Mouse (Mus musculus): ENCODE results near the gene Arhgap30. TPM values are rescaled to one million over a fixed set of nuclear protein-coding genes. Genes with fewer than 3 reads are reported as not detected.

Gene Arhgap30
- polyA plus RNA-seq, 1 experiment from 2014 or later = 1.4 TPM

DNA sequence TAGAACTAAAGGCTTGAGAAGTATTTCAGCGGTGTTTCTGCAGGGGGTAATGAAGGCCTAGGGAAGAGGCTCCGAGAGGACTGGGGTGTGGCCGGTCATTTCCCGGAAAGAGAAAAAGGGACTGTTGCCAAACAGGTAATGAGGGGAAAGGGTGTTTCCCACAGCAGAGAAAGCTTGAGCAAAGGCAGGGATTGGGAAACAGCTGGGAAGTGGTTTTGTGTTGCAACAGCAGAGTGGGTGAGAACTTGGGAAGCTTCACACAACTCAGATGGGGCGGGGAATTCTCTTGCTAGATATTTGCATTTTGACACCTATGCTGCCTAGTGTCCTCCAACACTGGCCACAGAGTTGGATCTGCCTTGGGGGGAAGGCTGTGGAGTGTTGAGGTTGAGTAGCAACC is 64.2 kb downstream of the Arhgap30 start:
- 88% methylated on average over 5 of the region's 5 CpGs for WGBS
- H3K9me3 ChIP-seq = no peaks in the 10 kb centered on the region
- no peak overlapping the region for H3K4me2 ChIP-seq (replicated peaks)
- H3K9ac ChIP-seq (replicated peaks) = no peak overlapping the region
- no peaks in the 10 kb centered on the region for H3K27me3 ChIP-seq
- no peak overlapping the region for H3K4me3 ChIP-seq
- no peaks in the 10 kb centered on the region for H3K36me3 ChIP-seq
- no peak overlapping the region for H3K27ac ChIP-seq (replicated peaks)
- H3K4me1 ChIP-seq = no peaks in the 10 kb centered on the region
- ATAC-seq (ENCODE audit: low FRiP score, low read depth) = no peak

DNA sequence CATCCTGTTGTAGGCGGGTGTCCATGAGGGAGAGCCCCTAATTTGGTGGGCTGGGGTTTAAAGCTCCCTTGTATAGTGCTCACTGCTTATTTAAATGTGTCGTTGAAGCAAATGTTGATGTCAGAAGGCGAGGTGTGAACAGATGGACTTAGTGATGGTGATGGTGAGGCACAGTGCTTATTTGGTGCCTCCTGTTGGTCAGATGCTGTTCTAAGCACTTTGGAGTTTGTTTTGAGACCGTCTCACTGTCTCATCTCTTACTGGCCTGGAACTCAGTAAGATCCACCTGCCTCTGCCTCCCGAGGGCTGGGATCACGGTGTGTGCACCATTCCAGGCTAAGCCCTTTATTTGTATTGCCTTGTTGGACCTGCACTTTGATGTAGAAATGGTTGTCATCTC is 66.2 kb downstream of the Arhgap30 start:
- 84% methylated on average over 6 of the region's 6 CpGs for WGBS
- peaks cover 4% of the 10 kb centered on the region for H3K4me1 ChIP-seq
- no peak overlapping the region for H3K9ac ChIP-seq (replicated peaks)
- H3K27ac ChIP-seq (replicated peaks) = no peak overlapping the region
- H3K27me3 ChIP-seq = no peaks in the 10 kb centered on the region
- no peak overlapping the region for H3K4me2 ChIP-seq (replicated peaks)
- H3K4me3 ChIP-seq = no peak overlapping the region
- H3K9me3 ChIP-seq = no peaks in the 10 kb centered on the region
- no peak for ATAC-seq (ENCODE audit: low FRiP score, low read depth)
- H3K36me3 ChIP-seq = no peaks in the 10 kb centered on the region

DNA sequence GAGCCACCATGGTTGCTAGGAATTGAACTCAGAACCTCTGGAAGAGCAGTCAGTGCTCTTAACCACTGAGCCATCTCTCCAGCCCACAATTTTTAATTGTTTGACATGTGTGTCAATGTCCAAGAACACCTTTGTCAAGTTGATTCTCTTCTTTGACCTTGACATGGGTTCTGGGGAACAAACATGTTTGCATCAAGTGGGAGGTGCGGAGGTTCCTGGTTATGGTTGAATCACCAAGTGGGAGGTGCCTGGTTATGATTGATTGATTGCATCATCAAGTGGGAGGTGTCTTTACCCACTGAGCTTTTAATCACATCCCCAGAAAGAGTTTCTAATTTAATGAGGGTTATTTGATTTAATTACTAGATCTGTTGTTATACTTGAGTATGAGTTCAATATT is 68.8 kb downstream of the Arhgap30 start:
- Histone ChIP-seq H3K4me2 (replicated peaks) (no peak overlapping the region), H3K9ac (replicated peaks) (no peak overlapping the region), H3K9me3 (no peaks in the 10 kb centered on the region), H3K36me3 (no peaks in the 10 kb centered on the region), H3K27ac (replicated peaks) (no peak overlapping the region), H3K27me3 (no peaks in the 10 kb centered on the region), H3K4me3 (no peak overlapping the region), H3K4me1 (peaks cover 12% of the 10 kb centered on the region)
- no peak for ATAC-seq (ENCODE audit: low FRiP score, low read depth)
- WGBS = 100% methylated on average over 1 of the region's 1 CpGs

DNA sequence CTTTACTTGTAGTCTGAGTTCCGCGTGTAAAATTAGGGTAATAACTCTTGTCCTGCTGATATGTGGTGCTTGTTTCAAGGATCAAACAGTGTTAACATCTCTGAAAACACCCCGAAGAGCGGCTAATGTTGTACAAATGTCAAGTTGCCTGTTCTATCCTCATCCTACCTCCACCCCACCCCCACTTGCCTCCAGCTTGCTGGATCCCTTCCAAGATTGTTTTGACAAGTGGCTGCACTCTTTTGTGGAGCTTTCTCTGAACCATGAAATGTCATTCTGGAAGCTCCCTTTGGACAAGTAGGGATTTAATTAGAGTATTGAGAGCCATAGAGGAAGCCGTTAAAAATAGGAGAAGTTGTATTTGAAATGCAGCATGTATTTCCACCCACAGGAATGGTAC is 71.0 kb downstream of the Arhgap30 start:
- WGBS = 57% methylated on average over 5 of the region's 5 CpGs
- H3K4me3 ChIP-seq = no peak overlapping the region
- no peak overlapping the region for H3K4me2 ChIP-seq (replicated peaks)
- H3K4me1 ChIP-seq = peaks cover 12% of the 10 kb centered on the region
- H3K36me3 ChIP-seq = no peaks in the 10 kb centered on the region
- H3K27me3 ChIP-seq = no peaks in the 10 kb centered on the region
- no peak overlapping the region for H3K9ac ChIP-seq (replicated peaks)
- no peak overlapping the region for H3K27ac ChIP-seq (replicated peaks)
- no peak for ATAC-seq (ENCODE audit: low FRiP score, low read depth)
- no peaks in the 10 kb centered on the region for H3K9me3 ChIP-seq

Other genes with a start within 250 kb of the Arhgap30 start
- gene Sdhc, start 238.4 kb upstream of the Arhgap30 start, polyA plus RNA-seq (2016; fragmentation: Nextera tagmentation; extraction: Ambion mirVana) = 225 and 229 TPM in 2 replicates
- gene Mpz, start 238.2 kb upstream of the Arhgap30 start, polyA plus RNA-seq (2016; fragmentation: Nextera tagmentation; extraction: Ambion mirVana) = 0.33 and 0.94 TPM in 2 replicates
- gene Pcp4l1, start 192.7 kb upstream of the Arhgap30 start, polyA plus RNA-seq (2016; fragmentation: Nextera tagmentation; extraction: Ambion mirVana) = 20.4 and 20.8 TPM in 2 replicates
- 0.11 and 0.47 TPM in 2 replicates for gene Nr1i3, start 175.0 kb upstream of the Arhgap30 start, polyA plus RNA-seq (2016; fragmentation: Nextera tagmentation; extraction: Ambion mirVana)
- gene Tomm40l, start 166.4 kb upstream of the Arhgap30 start, polyA plus RNA-seq (2016; fragmentation: Nextera tagmentation; extraction: Ambion mirVana) = 28.5 and 33.4 TPM in 2 replicates
- gene Apoa2, start 163.9 kb upstream of the Arhgap30 start, polyA plus RNA-seq (2016; fragmentation: Nextera tagmentation; extraction: Ambion mirVana) = 2.9 and 6.6 TPM in 2 replicates
- gene Fcer1g, start 154.6 kb upstream of the Arhgap30 start, polyA plus RNA-seq (2016; fragmentation: Nextera tagmentation; extraction: Ambion mirVana) = 22.3 and 28.4 TPM in 2 replicates
- 8.2 and 9.2 TPM in 2 replicates for gene Adamts4, start 138.5 kb upstream of the Arhgap30 start, polyA plus RNA-seq (2016; fragmentation: Nextera tagmentation; extraction: Ambion mirVana)
- gene Ndufs2, start 137.6 kb upstream of the Arhgap30 start, polyA plus RNA-seq (2016; fragmentation: Nextera tagmentation; extraction: Ambion mirVana) = 224 and 226 TPM in 2 replicates
- gene B4galt3, start 118.6 kb upstream of the Arhgap30 start, polyA plus RNA-seq (2016; fragmentation: Nextera tagmentation; extraction: Ambion mirVana) = 72.1 and 80.6 TPM in 2 replicates
- 61.4 and 61.5 TPM in 2 replicates for gene Ppox, start 107.8 kb upstream of the Arhgap30 start, polyA plus RNA-seq (2016; fragmentation: Nextera tagmentation; extraction: Ambion mirVana)
- 113 and 119 TPM in 2 replicates for gene Usp21, start 101.0 kb upstream of the Arhgap30 start, polyA plus RNA-seq (2016; fragmentation: Nextera tagmentation; extraction: Ambion mirVana)
- gene Ufc1, start 93.9 kb upstream of the Arhgap30 start, polyA plus RNA-seq (2016; fragmentation: Nextera tagmentation; extraction: Ambion mirVana) = 106 TPM in 2 replicates
- 49.3 and 51.9 TPM in 2 replicates for gene Dedd, start 59.8 kb upstream of the Arhgap30 start, polyA plus RNA-seq (2016; fragmentation: Nextera tagmentation; extraction: Ambion mirVana)
- 45.9 and 49.7 TPM in 2 replicates for gene Nit1, start 43.3 kb upstream of the Arhgap30 start, polyA plus RNA-seq (2016; fragmentation: Nextera tagmentation; extraction: Ambion mirVana)
- gene Pfdn2, start 43.3 kb upstream of the Arhgap30 start, polyA plus RNA-seq (2016; fragmentation: Nextera tagmentation; extraction: Ambion mirVana) = 140 and 149 TPM in 2 replicates
- gene Klhdc9, start 28.2 kb upstream of the Arhgap30 start, polyA plus RNA-seq (2016; fragmentation: Nextera tagmentation; extraction: Ambion mirVana) = 1.9 and 2.3 TPM in 2 replicates
- gene Nectin4, start 18.9 kb upstream of the Arhgap30 start, polyA plus RNA-seq (2016; fragmentation: Nextera tagmentation; extraction: Ambion mirVana) = 0.88 and 1.4 TPM in 2 replicates
- gene Usf1, start 22.4 kb downstream of the Arhgap30 start, polyA plus RNA-seq (2016; fragmentation: Nextera tagmentation; extraction: Ambion mirVana) = 175 and 190 TPM in 2 replicates
- gene Tstd1, start 29.9 kb downstream of the Arhgap30 start, polyA plus RNA-seq (2016; fragmentation: Nextera tagmentation; extraction: Ambion mirVana) = 9.9 and 10.5 TPM in 2 replicates
- gene F11r, start 48.6 kb downstream of the Arhgap30 start, polyA plus RNA-seq (2016; fragmentation: Nextera tagmentation; extraction: Ambion mirVana) = 10.1 and 12.4 TPM in 2 replicates
- gene Alyref2, start 114.5 kb downstream of the Arhgap30 start, polyA plus RNA-seq (2016; fragmentation: Nextera tagmentation; extraction: Ambion mirVana) = 19.0 and 21.8 TPM in 2 replicates
- gene Itln1, start 146.3 kb downstream of the Arhgap30 start, polyA plus RNA-seq (2016; fragmentation: Nextera tagmentation; extraction: Ambion mirVana) = not detected in 2 replicates
- gene Cd244a, start 170.2 kb downstream of the Arhgap30 start, polyA plus RNA-seq (2016; fragmentation: Nextera tagmentation; extraction: Ambion mirVana) = not detected in 2 replicates
- 0.10 TPM in 1 of 2 replicates, not detected in the other for gene Ly9, start 218.5 kb downstream of the Arhgap30 start, polyA plus RNA-seq (2016; fragmentation: Nextera tagmentation; extraction: Ambion mirVana)